Mouse (Mus musculus) adrenal gland, adult 2 months (tissue): ENCODE results near the gene Spon1. TPM values are rescaled to one million over a fixed set of nuclear protein-coding genes. Genes with fewer than 3 reads are reported as not detected.

Source experiments
- DNase-seq: peaks from one replicate; pipeline ENCODE4 v3.0.0; 2021
- polyA plus RNA-seq: library from polyadenylated mRNA; depleted of rRNA; stranded (reverse); fragments of >200 nt; gene quantifications from 2 replicates; pipeline ENCODE4 v1.2.3, GENCODE M21; 2012
- total RNA-seq, 2 experiments: library from RNA; stranded (reverse); gene quantifications; 2 replicates each; pipeline ENCODE4 v1.2.3; 2021

Spon1 gene
- total and polyA plus RNA-seq, 3 experiments = 10.3 to 12.2 (median 10.4) TPM

DNA sequence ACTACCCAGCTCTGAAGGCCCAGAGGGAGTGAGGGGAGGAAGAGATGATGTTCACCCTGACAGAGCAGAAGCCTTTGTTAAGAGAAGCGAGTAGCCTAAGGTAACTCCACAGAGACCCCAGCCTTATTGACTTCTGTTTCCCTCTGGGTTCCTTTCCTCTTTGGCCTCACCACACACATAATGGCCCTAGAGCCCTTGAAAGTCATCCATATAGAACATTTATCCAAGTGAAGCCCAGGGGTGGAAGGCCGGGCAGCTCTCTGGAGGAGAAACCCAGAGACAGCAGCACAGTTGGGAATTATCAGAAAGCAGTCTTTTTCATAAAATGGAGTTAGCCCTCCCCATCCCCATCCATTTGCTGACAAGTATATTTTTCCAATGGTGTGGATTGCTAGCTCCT, 75.7 kb downstream of the Spon1 start:
- DNase-seq = no peak

DNA sequence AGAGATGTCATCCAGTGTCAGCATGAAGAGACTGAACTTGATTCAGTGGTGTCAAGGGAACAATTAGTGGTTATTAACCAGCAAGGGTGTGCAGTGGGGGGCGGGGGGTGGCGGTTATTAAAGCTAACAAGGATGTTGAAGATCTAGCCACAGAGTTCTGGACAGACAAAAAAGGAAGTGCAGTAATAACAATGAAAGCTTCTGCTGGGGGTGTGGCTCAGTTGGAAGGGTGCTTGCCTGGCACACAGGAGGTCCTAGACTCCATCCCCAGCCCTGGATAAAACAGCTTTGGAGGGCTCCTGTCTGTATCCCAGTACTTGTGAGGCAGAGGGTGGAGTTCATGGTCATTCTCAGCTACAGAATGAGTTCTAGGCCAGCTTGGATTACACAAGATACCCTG, 77.4 kb downstream of the Spon1 start:
- no peak for DNase-seq

DNA sequence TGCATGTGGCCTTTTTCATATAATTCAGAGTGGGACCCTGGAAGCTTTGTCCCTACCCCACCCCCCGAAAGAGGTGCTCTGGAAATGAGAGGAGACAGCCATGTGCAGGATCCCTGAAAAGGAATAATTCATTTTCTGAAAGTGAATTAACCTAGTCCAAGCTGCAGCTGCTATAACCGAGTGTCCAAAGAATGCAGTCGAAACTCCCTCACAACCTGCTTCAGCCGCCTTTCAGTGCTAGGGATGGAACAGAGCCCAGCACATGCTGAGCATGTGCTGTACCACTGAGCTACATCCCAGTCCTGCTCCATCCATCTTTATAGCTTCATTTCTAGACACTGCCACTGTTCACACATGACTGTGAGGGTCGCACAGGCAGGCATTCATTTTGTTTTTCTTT, 79.4 kb downstream of the Spon1 start:
- DNase-seq = no peak

DNA sequence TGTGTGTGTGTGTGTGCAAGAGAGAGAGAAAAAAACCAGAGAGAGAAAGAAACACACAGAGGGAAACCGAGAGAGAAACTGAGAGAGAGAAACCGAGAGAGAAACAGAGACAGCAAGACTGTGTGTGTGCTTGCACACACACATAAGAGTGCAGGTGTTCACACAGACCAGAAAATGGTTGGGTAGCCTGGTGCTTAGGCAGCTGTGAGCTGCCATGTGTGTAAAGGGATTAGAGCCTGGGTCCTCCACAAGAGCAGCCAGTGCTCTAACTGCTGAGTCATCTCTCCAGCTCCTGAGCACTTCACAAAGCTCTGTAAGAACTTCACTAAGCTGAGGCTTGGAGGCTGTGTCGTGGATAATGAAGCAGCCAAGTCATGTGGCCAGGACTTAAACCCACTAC, 80.8 kb downstream of the Spon1 start:
- no peak for DNase-seq

DNA sequence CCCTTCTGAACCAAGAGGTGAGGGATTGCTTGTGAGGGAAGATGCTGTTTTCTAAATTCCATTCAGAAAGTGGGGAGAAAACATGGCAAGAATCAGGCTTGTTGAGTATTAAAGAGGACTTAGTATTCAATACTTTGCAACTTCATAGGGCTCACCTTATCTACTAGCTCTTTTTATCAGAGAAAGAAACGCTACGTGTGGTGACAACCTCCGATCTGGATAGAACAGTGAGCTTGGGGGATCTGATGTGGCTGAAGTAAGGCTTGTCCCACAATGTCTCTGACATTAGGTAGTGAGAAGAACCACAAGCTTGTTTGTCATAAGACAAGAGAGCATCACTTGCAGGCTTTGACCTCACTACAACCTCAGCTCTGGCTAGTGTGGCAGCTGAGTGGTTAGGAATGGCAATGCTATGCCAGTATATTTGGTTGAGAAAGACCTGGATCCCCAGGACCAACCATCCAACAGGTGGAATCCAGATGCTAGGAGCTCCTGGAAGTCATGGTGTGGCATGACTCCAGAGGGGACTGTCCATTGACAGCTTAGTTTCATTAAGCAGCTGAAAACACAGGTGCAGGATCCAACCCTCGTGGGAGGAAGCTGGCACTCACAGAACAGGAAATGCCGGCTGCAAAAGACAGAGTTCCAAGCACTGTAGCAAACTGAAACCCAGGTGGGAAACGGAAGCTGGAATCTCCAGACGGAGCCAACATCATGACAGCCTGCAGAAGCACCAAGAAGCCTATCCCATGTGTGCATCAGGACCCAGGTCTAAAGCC, 81.4 kb downstream of the Spon1 start:
- no peak for DNase-seq

DNA sequence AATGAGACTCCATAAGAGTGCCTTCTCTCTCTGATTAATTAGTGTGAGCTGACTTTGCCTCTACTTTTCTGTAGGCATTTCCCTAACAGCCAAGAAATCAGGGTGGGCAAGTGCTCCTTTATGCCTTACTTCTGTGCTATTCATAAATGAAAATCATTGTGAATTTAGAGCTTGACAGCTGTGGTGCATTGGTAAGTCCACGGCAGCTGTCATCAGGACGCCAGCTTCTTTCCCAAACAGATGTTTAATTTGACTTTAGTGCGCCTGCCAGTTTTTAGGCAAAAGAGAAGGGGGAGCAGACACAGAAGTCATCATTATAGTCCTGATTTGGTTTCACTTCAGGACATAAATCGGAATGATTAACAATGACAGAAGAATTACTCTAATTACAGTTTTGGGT, 84.6 kb downstream of the Spon1 start:
- DNase-seq = no peak

DNA sequence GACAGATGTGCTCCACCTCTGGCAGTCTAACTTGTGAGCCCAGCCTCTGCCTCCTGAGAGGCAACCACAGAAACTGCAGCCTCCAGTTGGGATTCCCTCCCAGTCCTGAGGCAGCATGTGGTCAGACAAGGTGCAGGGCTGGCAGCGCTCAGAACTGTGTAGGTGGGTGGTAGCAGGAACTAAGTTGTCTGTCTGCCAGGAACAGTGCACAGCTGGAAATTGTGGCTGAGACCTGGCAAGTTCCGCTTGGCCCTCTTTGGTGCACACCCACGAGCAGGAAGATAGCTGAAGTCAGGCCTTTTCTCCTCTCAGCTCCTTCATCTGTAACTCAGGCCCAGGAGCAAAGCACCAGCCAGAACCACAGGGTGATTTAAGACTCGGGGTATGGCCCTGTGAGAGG, 89.6 kb downstream of the Spon1 start:
- no peak for DNase-seq

DNA sequence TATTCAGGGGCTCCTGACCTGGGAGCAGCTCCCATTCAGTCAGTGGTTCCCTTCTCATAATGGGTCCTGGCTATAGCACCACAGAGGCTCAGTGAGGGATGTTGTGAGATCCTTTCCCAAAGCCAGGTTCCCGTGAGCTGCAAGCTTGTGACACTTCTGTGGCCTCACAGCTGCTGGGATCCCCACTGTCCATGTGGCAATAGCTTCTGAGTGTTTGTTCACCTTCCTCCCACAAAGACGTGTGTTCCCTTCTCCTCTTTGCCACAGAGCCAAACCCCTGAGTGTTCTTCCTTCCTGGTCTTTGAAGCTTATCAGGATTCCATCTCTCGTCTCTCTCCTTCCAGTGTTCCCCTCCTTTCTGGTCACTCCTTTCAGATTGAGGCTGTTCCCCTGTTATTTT, 90.3 kb downstream of the Spon1 start:
- no peak for DNase-seq

DNA sequence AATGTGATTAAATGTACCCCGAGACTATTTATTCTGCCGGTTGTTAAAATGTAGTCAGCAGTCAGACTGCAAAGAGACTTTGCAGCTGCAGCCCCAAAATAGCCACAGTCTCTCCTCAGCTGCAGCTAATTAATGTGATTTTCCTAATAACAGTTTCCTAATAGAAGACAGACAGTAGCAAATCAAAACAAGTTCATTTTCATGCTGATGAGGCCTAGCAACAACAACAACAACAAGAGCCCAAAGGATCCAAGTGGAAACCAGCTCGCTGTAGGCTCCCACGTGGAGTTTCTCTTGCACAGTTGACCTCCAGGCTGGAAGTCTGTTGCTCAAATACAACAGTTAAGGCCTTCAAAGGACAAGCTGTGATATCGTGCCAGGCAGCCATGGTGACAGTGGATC, 93.7 kb downstream of the Spon1 start:
- peak; percentile 9 for DNase-seq

DNA sequence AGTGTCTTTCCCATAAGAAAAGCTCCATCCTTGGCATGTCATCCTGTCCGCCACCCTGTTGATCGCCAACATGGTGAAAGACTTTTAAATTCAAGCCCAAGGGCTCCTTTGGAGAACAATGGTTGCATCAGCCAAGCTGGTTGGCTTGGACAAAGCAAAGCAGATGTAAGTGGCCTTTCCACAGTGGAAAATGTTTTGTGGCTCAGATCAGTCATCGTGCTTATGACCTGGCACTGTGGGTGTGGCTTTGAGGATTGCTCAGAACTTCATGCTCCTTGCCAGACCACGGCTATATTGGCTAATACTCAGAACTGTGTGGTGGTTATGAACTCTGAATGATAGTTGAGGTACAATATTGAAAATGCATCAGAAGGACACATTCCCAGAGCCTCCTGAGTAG, 96.2 kb downstream of the Spon1 start:
- DNase-seq = peak; percentile 72

DNA sequence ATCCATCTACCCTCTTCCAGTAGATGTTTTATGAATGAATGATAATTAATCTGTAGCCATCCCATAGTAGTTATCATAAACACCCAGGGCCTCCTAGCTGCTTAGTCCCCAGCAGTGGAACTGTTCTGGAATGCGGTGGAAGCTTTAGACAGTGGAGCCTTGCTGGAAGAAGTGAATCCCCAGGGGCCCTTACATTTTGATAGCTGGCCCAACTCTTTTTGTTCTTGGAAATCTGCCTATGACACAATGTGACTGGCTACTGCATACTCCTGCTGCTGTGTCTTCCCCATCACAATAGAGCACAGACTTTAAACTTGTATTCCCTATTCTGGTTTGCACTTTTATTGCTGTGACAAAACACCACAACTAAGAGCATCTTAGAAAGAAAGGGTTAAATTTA, 107.0 kb downstream of the Spon1 start:
- no peak for DNase-seq

DNA sequence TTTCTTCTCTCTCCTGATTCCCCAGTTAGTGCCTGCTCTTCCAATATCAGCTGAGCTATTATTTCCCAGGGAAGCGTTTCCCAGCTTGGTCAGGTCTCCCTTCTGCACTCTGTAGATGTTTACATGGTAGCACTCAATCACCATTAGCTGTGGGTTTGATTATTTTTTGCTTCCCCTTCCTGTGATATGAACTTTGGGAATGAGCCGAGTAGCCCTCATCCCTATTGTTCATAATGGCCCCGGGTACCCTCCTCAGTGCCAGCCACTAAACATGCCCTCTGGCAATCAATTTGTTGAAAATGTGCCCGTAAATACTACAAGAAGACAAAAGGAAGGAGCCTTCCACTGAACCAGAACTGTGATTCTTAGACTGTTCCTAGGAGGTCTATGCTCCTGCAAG, 111.7 kb downstream of the Spon1 start:
- DNase-seq = no peak

DNA sequence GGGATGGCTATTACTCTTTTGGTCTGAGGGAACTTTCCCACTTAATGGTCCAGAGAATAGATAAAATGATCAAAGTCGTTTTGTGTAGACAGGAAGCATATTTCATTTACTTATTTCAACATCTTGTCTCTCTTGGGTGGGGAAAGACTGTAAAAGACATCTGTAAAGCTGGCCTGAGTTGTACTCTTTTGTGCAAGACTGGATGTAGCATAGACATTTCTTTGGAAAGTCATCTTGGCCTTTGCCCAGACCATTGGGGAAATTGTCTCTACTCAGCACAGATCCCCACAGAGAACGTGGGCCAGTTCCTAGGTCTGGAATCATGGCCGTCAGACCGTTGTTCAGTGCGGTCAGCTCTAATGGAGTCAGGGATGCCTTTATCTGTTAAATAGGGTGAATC, 112.1 kb downstream of the Spon1 start:
- DNase-seq = no peak

DNA sequence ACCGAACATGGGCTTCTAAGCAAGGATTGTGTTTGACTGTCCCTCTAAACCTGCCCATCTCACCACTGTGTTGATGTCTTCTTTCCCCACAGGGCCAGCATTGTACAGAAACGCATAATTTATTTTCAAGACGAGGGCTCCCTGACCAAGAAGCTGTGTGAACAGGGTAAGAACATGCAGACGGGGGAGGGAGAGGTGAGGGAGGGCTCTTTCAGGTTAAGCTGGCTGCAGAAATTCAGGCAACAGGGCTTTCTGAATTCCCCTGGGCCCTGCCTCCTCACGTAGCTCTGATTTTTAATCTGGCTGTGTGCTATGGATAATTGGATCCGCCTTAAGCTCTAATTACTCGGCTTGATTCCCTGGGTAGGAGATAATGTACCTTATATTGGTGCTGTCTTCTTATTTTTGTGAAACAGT, 113.3 kb downstream of the Spon1 start:
- DNase-seq = no peak

DNA sequence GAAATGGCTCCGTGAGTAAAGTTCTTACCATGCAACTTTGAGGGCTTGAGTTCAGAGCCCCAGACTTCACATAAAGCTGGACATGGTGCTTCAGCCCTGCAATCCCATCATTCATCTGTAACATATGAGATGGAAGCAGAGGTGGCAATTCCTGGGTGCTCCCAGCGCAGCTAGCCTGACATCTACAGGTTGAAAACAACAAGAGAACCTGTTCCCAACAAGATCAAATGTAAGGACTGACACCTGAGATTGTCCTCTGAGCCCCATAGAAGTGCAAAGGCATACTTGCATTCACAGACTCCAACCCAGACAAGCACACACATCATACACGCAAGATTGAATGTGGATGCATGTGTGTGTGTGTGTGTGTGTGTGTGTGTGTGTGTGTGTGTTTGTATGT, 114.2 kb downstream of the Spon1 start:
- DNase-seq = no peak

DNA sequence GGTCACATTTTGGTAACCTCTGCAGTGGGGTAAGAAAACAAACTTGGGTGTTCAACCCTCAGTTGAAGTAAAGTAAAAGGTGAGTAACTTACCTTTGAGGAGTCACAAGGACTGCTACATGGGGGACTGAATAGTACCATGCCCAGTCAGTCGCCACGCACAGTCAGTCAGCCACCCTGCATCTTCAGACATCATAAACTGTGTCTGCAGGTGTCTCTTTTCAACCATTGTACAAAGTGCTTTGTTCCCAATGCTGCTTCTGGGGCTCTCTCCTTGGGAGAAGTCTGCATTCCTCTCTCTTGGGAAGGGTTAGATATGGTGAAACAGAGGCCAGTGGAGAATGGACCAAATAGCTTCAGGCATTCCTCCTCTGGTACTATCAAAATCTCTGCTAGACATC, 125.0 kb downstream of the Spon1 start:
- DNase-seq = no peak

DNA sequence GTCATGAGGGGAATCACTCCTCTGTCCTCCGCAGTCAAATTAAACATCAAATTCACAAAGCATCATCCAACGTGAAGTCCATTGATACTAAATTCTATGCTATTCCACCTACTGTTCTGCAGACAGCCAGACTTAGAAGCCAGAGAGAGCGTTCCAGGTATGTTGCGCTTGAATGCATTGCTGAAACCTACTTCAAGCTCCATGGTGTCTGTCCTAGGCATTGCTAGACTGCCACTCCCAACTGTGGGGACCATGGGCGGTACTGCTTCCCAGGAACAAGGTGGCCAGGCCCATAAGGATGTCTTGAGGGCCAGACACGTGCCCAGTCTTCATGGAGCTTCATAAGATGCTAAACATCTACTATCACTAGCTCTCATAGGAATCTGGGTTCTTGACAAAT, 125.7 kb downstream of the Spon1 start:
- no peak for DNase-seq

DNA sequence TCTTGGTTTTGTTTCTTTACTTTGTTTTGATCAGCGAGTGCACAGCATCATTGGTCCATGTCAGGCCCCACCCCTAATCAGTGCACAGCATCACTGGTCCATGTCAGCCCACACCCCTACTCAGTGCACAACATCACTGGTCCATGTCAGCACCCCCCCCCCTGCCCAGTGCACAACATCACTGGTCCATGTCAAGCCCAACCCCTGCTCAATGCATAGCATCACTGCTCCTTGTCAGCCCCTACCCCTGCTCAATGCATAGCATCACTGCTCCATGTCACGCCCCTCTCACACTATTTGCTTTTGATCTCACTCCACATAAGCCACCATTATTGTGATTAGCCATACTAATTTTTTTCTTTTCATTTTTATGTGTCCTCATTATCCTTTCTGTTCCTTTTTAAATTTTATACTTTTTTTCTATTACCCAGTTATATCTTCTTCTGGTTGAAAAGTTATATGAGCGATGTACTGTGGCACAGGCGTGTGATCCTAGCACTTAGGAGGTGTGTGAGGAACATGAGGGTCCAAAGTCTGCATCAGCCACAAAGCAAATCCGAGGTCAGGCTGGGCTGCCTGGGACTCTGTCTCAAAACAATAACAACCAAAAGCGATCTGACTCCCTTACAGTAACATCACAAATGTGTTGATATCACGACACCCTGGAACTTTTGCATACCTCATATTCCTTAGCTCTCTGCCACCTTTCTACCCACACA, 128.3 kb downstream of the Spon1 start:
- DNase-seq = no peak

DNA sequence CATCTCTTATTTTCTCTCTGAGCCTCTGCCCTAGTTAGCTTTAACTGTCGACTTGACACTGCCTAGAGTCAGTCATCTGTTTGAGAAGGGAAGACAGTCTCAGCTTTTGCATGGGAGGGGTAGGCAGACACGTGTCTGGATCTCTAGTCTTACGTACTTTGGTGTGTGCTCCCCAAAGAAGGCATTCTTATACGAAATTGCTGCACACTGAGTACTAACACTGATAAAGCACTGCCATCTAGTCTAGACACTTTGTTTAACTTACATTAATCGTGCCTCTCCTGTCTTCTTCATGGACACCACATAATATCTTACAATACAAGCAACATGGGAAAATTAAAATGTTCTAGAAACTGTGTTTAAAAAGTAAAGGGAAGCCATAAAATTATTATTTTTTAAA, 129.5 kb downstream of the Spon1 start:
- DNase-seq = no peak

DNA sequence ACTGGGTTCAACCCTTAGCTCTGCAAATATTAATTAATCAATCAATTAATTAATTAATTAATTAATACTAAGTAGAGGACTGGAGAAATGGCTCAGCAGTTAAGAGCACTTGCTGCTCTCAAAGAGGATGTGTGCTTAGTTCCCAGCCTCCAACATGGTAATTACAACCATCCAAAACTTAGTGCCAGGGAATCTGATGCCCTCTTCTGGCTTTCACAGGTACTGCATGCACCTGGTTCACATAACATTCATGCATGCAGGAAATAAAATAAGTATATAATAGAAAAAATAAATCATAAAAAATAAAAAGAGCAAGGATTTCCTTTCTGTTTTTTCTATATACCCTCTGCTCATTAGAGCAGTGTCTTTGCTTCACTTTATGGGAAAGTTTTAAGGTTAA, 132.6 kb downstream of the Spon1 start:
- no peak for DNase-seq

DNA sequence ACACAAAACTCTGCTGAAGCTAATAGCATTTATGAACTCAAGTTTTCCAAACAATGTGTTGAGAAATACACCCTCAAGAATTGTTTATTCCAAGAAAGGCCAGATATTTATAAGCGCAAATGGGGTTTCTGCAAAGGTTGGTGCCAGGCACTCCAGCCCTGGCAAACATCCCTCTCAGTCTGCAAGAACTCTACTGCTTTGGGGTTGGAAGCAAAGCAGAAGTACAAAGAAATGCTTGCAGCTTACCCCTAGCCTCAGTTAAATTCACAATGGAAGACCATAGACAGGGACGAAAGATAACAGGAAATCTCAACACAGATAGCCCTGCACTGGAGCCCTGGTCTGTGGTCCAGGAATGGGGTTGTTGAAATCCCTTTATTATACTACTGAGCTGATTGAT, 135.7 kb downstream of the Spon1 start:
- no peak for DNase-seq

DNA sequence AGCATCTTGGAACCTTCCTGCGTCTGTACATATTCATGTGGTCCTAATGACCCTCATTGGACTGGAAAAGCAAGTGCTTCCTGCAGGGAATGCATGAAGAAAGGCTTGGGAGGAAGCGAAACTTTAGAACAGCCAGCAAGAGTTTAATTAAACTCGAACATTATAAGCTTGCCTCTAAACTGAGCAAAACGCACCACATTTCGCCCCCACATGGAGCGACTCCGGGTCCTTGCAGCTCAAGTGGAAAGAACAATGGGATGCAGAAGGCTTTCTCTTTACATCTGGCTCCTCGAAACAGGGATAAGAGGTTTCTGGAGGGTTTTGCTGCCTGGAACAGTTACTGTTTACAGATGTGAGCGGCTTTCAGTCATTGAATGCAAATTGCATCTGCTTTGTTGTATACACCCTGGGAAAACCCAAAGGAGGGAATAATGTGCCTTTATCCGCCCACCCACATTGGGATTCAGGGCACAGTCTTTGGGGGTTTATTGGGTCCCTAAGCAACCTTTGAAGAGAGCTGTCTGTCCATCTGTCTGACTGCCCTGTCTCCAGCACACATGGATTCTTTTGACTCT, 136.2 kb downstream of the Spon1 start:
- DNase-seq = no peak

DNA sequence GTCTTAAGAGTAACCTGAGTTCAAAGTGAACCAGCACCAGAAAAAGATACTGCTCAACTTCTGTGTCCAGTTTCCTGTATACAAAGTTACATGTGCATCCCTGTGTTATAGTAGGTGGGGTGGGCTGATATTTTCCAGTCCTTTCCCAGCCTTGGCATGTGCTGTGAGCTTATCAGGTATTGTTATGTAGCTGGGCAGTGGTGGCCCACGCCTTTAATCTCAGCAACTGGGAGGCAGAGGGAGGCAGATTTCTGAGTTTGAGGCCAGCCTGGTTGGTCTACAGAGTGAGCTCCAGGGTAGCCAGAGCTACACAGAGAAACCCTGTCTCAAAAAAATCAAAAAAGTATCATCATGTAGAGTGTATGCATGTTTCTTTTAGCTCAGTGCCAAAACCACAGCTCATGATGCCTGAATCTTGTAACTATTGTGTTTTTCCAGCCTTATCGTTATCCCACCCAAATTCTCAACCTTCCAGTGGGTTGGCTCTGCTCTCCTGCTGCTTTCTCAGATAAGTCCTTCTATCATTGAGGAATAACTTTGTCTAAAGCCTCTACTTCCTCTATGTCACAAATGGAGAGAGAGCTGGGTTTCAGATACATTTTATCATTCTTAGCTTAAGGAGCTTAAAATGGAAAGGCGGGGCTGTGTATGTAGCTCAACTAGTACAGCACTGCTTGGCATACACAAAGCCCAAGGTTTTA, 137.5 kb downstream of the Spon1 start:
- no peak for DNase-seq
